Mouse (Mus musculus) kidney, postnatal 36 days (tissue): ENCODE results near the gene Gm45234.

Experiments used
- DNase-seq, 2 experiments: peaks; one replicate each; pipeline ENCODE4 v3.0.0; 2021 to 2022; ENCODE audit warnings: mixed read lengths in 2 of 2

Gm45234 gene

DNA sequence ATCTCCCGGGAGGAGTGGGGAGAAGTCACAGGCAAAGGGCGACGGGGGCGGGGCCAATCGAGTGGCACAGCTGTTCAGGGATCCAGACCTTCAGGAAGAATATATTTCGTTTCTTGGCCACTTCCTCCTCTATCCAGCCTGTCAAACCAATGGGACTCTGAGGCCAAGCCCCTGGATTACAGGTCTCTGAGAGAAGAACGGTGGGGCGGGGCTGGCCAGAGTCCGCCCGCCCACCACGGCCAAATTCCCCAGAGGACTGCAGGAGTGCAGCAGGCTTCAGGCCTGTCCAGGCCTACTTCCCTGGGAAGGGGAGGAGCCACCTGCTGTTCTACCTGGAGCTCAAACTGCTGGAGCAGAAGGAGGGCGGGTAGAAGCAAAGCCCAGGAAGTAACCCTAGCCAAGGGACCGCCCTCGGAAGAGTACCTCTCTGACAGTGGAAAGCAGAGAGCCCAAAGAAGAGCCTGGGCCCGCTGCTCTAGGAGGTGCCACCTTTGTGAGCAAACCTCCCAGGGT, 17.3 kb downstream of the Gm45234 start, which contains the start of gene Ptpn6:
Ptpn6 (minus strand) TSS at position 204 of the 513 bp plus-strand sequence.
- peak; percentile 92 to 95 for DNase-seq

GRCm38 (mm10) chr6:124737040-124737439, 18.8 kb downstream of the Gm45234 start:
- DNase-seq: no peak

DNA sequence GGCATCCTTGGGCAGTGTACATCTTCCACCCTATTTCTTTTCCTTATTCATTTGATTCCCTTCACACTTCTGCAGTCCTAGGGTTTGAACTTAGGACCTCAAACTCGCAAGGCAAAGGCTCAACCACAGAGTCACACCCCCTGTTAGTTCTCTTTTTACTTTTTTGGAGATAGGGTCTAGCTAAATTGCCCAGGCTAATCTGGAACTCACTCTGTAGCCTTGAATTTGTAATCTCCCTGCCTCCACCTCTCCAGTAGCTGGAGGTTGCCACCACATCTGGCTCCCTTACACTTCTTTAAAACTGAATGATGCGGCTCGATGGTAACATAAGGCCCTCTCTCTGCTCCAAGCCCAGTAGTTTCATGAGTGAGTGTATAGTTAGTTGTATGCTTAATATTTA, 21.4 kb downstream of the Gm45234 start:
- DNase-seq: no peak

- DNase-seq: peak in 1 of 2 experiments; percentile 48
Measured at GRCm38 (mm10) chr6:124732476-124733370, 23.1 kb downstream of the Gm45234 start.

GRCm38 (mm10) chr6:124731038-124731437, 24.8 kb downstream of the Gm45234 start:
- DNase-seq: no peak

DNA sequence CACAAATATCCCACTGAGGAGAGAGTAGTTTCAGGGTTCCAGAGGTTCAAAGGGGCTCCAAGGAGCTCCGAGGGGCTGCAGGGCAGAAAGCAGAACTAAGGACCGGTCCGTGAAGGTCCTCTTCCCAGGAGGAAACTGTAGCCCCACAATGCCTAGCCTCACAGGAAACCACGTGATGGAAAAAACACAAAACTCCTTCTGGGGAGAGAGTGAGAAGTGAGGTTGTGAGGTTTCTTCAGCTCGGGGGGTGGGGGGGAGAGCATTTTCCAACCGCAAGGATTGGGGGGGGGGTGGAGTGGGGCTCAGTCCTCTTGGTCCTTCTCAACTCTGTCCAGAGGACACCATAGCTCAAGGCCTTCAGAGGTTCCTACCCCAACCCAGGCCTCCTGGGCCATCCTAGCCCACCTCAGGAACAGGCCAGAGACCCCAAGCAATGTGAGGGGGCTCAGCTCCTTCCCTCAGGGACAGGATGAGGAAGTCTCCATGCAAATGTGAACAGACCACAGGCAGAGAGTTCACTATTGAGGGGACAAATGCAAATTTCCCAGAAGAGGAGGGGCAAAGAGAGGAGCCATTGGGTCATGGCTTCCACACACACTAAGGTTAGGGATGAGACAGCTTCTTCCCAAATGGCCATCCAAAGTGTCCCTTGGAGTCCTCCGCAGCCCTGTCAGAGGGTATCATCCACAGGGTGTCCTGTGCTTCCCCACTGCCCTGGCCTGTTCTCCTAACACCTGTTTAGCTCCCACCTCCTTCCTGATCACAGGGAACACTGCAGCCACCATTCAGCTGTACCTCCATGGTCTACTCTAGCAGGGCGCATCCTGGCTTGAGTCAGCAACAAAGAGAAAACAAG, 25.7 kb downstream of the Gm45234 start:
- DNase-seq: no peak

GRCm38 (mm10) chr6:124728621-124729020, 27.2 kb downstream of the Gm45234 start:
- no peak for DNase-seq

DNA sequence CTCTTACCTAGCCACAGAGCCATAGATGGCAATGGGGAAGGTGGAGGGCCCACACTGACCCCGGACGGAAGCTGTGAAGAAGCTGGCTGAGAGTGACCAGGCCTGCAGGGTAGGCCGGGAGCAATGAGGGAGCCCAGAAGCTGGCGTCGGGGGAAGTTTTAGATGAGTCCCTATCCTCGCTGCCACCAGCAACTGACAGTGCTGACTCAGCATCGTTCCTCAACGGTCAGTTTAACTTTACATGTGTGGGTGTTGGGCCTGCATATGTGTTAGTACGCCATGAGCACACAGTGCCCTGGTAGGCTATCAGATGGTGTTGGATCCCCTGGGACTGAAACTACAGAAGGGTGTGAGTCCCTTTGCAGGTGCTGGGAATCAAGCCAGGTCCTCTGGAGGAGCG, 31.3 kb downstream of the Gm45234 start:
- no peak for DNase-seq

GRCm38 (mm10) chr6:124723541-124723940, 32.3 kb downstream of the Gm45234 start:
- no peak for DNase-seq

- no peak for DNase-seq
Measured at GRCm38 (mm10) chr6:124722876-124723473, 32.8 kb downstream of the Gm45234 start.

DNA sequence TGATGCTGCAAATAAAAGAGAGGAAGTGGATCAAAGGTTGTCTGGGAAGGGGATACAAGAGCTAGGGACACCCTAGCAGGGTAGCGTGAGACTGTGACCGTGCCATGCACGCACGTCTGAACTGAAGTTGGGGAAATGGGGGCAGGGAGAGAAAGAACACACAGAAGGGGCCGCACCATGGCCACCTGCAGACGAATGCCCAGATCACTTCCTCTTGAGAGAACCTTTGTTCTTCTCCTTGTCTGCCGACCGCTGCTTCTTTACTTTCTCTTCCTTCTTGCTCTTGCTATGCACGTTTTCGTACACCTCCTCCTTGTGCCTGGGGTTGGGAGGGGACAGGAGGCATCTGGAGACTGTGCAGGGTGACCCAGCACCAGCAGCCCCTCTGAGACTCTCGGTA, 34.9 kb downstream of the Gm45234 start:
- DNase-seq: no peak

GRCm38 (mm10) chr6:124719354-124719978, 36.4 kb downstream of the Gm45234 start:
- no peak for DNase-seq

DNA sequence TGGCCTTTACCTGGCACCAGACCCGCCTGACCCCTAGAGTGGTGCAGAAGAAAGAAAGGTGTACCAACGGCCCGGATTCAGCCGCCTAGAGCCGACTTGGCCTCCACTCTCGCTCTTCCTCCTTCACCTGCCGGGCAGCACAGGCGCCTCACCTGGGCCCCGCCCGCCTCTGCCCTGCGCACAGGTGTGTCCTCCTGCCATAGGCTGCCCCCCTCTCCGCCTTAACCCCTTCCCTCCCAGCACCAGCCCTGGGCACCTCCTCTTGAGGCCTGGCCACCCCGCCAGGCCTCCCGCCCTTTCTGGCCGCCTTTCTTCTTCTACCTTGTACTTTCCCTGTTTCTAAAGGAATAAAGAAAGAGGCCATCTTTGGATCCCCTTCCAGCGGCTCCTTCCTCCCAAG, 37.1 kb downstream of the Gm45234 start:
- DNase-seq: peak; percentile 69 to 75

GRCm38 (mm10) chr6:124717968-124718367, 37.9 kb downstream of the Gm45234 start:
- DNase-seq: no peak

GRCm38 (mm10) chr6:124716864-124717490, 38.8 kb downstream of the Gm45234 start:
- DNase-seq: peak; percentile 45 to 80

DNA sequence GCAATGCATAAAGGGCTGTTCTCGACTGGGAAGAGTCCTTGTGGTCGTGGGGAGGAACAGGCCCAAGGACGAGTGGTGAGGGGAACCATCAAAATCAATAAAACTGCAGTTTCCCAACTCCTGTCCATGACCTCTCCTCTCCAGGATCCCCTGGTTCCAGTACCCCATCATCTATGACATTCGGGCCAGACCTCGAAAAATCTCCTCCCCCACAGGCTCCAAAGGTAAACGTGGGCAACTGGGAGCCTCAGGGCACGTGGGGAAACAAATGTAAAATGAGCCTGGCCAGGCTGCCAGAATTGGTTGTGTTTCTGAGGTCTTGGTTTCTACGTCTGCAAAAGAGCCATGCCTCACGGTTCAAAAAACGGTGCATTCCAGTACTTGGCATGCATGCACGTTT, 42.9 kb downstream of the Gm45234 start:
- DNase-seq: no peak

- DNase-seq: peak; percentile 99
Measured at GRCm38 (mm10) chr6:124711824-124712782, 43.7 kb downstream of the Gm45234 start, which contains the start of the genes Emg1 and Phb2. TSS of gene Emg1 (minus strand) at chr6:124712178. TSS of gene Phb2 (plus strand) at chr6:124712336.

GRCm38 (mm10) chr6:124708289-124708889, 47.4 kb downstream of the Gm45234 start:
- DNase-seq: no peak

DNA sequence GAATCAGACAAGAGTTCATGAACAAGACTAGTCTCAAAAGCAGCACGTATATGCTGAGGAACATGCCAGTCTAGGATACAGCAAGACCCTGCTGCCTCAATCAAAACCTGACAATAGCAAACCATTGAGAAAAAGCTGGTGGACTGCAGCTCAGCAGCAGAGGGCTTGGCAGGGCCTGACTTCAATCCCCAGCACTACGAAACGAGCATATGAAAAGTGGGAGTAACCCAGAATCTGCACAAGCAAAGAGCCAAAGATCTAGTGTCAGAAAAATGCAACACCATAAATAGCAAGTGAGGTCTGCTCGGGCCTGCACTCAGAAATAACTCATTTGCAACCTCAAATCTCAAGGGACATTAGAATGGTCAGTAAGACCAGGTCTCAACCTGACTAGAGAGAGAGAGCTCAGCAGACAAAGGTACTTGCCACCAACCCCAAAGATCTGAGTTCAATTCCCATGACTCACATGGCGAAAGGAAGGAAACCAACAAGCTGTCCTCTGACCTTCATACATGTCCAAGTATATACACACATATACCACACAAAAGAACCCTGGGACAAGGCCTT, 49.7 kb downstream of the Gm45234 start:
- DNase-seq: no peak

DNA sequence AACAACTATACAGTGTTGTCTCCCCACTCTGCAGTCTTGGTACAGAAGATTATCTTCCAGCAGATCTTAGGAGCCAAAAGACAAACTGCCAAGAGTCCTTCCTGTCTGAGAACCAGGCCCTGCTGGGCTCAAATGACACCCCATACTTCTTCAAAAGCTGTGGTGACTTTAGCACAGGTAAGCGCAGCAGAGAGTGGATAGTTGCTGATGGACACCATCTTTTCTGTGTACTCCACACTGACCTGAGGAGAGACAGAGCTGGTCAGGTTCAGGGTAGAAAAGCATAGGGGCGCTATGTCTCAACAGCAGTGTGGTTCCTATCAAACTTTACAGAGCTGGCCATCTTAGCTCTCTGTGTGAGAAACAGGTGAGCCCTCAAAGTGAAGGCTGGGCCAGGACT, 51.4 kb downstream of the Gm45234 start:
- DNase-seq: no peak
